Mouse (Mus musculus): ENCODE measurements around the gene Thbs3. TPM values are rescaled to one million over a fixed set of nuclear protein-coding genes. Genes with fewer than 3 reads are reported as not detected.

The Thbs3 gene
- total RNA-seq, 1 experiment: 36.9 TPM

DNA sequence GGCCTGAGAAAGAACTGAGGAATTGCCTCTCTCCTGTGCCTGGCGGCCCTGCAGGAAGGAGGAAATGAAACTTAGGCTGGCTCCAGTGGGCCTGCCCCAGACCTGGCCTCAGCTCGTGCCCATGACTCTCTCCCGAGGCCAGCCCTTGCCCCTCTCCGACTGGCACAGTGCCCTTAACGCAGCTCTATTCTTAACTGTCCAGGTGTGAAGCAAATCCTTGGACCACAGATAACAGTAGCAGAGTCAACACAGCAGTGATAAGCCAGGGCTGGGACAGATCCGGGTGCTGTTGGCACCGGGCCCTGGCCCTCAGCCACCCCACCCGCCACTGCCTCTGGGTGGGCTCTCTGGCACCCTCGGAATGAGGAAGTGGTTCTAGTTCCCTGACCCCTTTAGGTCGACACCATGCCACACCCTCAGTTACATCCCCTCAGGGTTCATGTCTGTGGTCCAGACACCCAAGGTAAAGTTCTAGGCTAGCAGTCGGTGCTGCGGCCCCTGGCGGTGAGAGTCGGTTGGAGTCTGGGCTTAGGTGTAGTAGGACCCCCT is 18.7 kb downstream of the Thbs3 start:
- H3K9ac ChIP-seq (ENCODE audit: insufficient read depth, low read depth, low read length, poor library complexity, severe bottlenecking): no peak overlapping the region
- DNase-seq (ENCODE audit: low read depth, low spot score): no peak
- peaks cover 6 to 20% of the 10 kb centered on the region in 2 experiments; a peak in 2 of 4 replicates for H3K4me1 ChIP-seq (ENCODE audit: control insufficient read depth in 2 of 2, insufficient read depth in 2 of 2, low read length in 2 of 2, poor library complexity in 1 of 2)
- in situ Hi-C loops (cut with MboI; ENCODE audit: low sequenced_read_pairs in 2 of 2, unreplicated experiment in 2 of 2): no loop called here
- no peak for TF ChIP-seq MAFK (IDR thresholded peaks at IDR 0.05; ENCODE audit: insufficient read depth, low read depth, low read length)
- no peak for TF ChIP-seq HCFC1 (IDR thresholded peaks at IDR 0.05; ENCODE audit: borderline replicate concordance, insufficient read depth, low read length)
- no peak for TF ChIP-seq ZNF384 (IDR thresholded peaks at IDR 0.05; ENCODE audit: low read depth, low read length)
- TF ChIP-seq CHD2 (IDR thresholded peaks at IDR 0.05; ENCODE audit: low read depth, low read length): no peak
- no peak for TF ChIP-seq ZC3H11A (IDR thresholded peaks at IDR 0.05; ENCODE audit: borderline replicate concordance, low read depth, low read length)
- H3K27ac ChIP-seq (ENCODE audit: insufficient read depth, low read depth, low read length, poor library complexity, severe bottlenecking): no peak overlapping the region
- no peak overlapping the region for H3K4me3 ChIP-seq (ENCODE audit: insufficient read depth in 1 of 2, low read depth in 1 of 2, low read length in 2 of 2, poor library complexity in 1 of 2, severe bottlenecking in 1 of 2)
- no peaks in the 10 kb centered on the region for H3K9me3 ChIP-seq (ENCODE audit: control insufficient read depth, insufficient read depth, low read depth, low read length)
- H3K36me3 ChIP-seq (ENCODE audit: control insufficient read depth, insufficient read depth, low read length, poor library complexity, severe bottlenecking): peaks cover 4% of the 10 kb centered on the region

DNA sequence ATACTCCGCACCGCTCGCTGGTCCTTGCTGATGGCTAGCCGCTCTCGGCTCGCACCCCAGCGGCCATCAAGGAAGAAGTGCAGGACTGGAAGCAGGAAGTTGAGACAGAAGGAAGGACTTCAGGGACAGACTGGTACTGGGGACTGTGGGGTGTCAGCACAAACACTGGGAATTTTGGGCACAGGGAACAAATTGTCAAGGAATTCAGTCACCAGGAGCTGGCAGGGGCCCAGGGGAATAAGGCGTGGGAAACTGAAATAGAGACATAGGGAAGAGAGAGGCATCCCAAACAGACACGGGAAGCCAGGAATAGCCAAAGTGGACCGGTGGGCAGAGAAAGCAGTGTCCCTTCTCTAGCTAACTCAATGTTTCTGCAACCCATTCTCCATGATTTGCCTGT is 21.5 kb downstream of the Thbs3 start:
- H3K4me3 ChIP-seq (ENCODE audit: insufficient read depth in 1 of 2, low read depth in 1 of 2, low read length in 2 of 2, poor library complexity in 1 of 2, severe bottlenecking in 1 of 2): 0 out of 4 replicates have a peak overlapping the region, but pooled peaks of 1 of the 2 experiments have one; percentile 4
- H3K4me1 ChIP-seq (ENCODE audit: control insufficient read depth in 2 of 2, insufficient read depth in 2 of 2, low read length in 2 of 2, poor library complexity in 1 of 2): peaks cover 2 to 15% of the 10 kb centered on the region in 2 experiments; a peak in 2 of 4 replicates
- in situ Hi-C loops (cut with MboI; ENCODE audit: low sequenced_read_pairs in 2 of 2, unreplicated experiment in 2 of 2): no loop called here
- no peak overlapping the region for H3K27ac ChIP-seq (ENCODE audit: insufficient read depth, low read depth, low read length, poor library complexity, severe bottlenecking)
- H3K36me3 ChIP-seq (ENCODE audit: control insufficient read depth, insufficient read depth, low read length, poor library complexity, severe bottlenecking): peaks cover 4% of the 10 kb centered on the region
- no peak overlapping the region for H3K9ac ChIP-seq (ENCODE audit: insufficient read depth, low read depth, low read length, poor library complexity, severe bottlenecking)
- no peak for TF ChIP-seq ZNF384 (IDR thresholded peaks at IDR 0.05; ENCODE audit: low read depth, low read length)
- TF ChIP-seq ZC3H11A (IDR thresholded peaks at IDR 0.05; ENCODE audit: borderline replicate concordance, low read depth, low read length): no peak
- no peak for TF ChIP-seq MAFK (IDR thresholded peaks at IDR 0.05; ENCODE audit: insufficient read depth, low read depth, low read length)
- TF ChIP-seq CHD2 (IDR thresholded peaks at IDR 0.05; ENCODE audit: low read depth, low read length): no peak
- no peak for TF ChIP-seq HCFC1 (IDR thresholded peaks at IDR 0.05; ENCODE audit: borderline replicate concordance, insufficient read depth, low read length)
- DNase-seq (ENCODE audit: low read depth, low spot score): no peak
- no peaks in the 10 kb centered on the region for H3K9me3 ChIP-seq (ENCODE audit: control insufficient read depth, insufficient read depth, low read depth, low read length)

DNA sequence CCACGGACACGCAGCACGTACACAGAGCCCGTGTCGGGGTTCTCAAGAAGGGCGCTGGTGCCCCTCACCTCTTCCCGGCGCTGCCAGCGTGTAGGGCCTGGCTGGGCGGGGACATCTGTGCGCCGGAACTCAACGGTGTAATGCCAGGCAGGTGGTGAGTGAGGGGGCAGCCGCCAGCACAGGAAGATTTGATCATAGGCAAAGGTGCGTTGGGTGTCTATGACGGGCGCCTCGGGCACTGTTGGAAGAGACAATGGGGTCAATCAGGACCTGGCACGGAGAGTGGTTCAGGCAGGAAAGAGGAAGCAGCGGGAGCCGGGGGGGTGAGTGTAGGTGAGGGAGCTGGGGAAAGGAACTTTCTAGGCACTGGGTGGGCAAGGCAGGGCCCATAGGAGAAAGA is 22.7 kb downstream of the Thbs3 start:
- Histone ChIP-seq H3K27ac (ENCODE audit: insufficient read depth, low read depth, low read length, poor library complexity, severe bottlenecking) (no peak overlapping the region), H3K9ac (ENCODE audit: insufficient read depth, low read depth, low read length, poor library complexity, severe bottlenecking) (peak overlapping the region; percentile 34; the same call in 1 of the 2 replicates), H3K4me3 (ENCODE audit: insufficient read depth in 1 of 2, low read depth in 1 of 2, low read length in 2 of 2, poor library complexity in 1 of 2, severe bottlenecking in 1 of 2) (peak overlapping the region; percentile 34 to 36; a peak in 3 of 4 replicates), H3K4me1 (ENCODE audit: control insufficient read depth in 2 of 2, insufficient read depth in 2 of 2, low read length in 2 of 2, poor library complexity in 1 of 2) (peaks cover 2 to 10% of the 10 kb centered on the region in 2 experiments; a peak in 2 of 4 replicates), H3K9me3 (ENCODE audit: control insufficient read depth, insufficient read depth, low read depth, low read length) (no peaks in the 10 kb centered on the region), H3K36me3 (ENCODE audit: control insufficient read depth, insufficient read depth, low read length, poor library complexity, severe bottlenecking) (peaks cover 8% of the 10 kb centered on the region)
- DNase-seq (ENCODE audit: low read depth, low spot score): no peak
- TF ChIP-seq CHD2 (IDR thresholded peaks at IDR 0.05; ENCODE audit: low read depth, low read length) (no peak), HCFC1 (IDR thresholded peaks at IDR 0.05; ENCODE audit: borderline replicate concordance, insufficient read depth, low read length) (no peak), MAFK (IDR thresholded peaks at IDR 0.05; ENCODE audit: insufficient read depth, low read depth, low read length) (no peak), ZNF384 (IDR thresholded peaks at IDR 0.05; ENCODE audit: low read depth, low read length) (no peak)
- in situ Hi-C loops (cut with MboI; ENCODE audit: low sequenced_read_pairs in 2 of 2, unreplicated experiment in 2 of 2): no loop called here

DNA sequence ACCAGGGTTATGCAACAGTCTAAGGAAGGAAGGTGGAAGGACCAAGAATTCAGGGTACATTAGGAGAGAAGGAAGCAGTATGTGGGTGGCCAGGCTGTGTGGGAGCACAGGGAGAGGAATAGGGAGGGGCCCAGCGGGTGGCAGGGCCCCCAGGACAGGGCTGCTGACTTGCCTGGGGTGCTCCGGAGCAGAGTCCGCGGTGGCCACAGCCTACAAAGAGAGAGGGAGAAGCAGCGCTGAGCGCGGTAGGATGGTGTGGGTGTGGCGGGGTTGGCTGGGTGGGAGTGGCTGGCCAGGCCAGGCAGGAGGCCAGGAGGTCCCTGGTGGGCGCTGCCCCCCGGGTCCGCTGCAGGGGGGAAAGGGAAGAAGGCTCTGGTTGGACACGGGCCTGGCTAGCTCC is 23.5 kb downstream of the Thbs3 start:
- Histone ChIP-seq H3K4me3 (ENCODE audit: insufficient read depth in 1 of 2, low read depth in 1 of 2, low read length in 2 of 2, poor library complexity in 1 of 2, severe bottlenecking in 1 of 2) (no peak overlapping the region), H3K9me3 (ENCODE audit: control insufficient read depth, insufficient read depth, low read depth, low read length) (no peaks in the 10 kb centered on the region), H3K4me1 (ENCODE audit: control insufficient read depth in 2 of 2, insufficient read depth in 2 of 2, low read length in 2 of 2, poor library complexity in 1 of 2) (peaks cover 2 to 9% of the 10 kb centered on the region in 2 experiments; a peak in 2 of 4 replicates), H3K9ac (ENCODE audit: insufficient read depth, low read depth, low read length, poor library complexity, severe bottlenecking) (no peak overlapping the region), H3K27ac (ENCODE audit: insufficient read depth, low read depth, low read length, poor library complexity, severe bottlenecking) (no peak overlapping the region), H3K36me3 (ENCODE audit: control insufficient read depth, insufficient read depth, low read length, poor library complexity, severe bottlenecking) (peaks cover 8% of the 10 kb centered on the region)
- no peak for DNase-seq (ENCODE audit: low read depth, low spot score)
- no peak for TF ChIP-seq CHD2 (IDR thresholded peaks at IDR 0.05; ENCODE audit: low read depth, low read length)
- no peak for TF ChIP-seq HCFC1 (IDR thresholded peaks at IDR 0.05; ENCODE audit: borderline replicate concordance, insufficient read depth, low read length)
- no peak for TF ChIP-seq ZNF384 (IDR thresholded peaks at IDR 0.05; ENCODE audit: low read depth, low read length)
- TF ChIP-seq ZC3H11A (IDR thresholded peaks at IDR 0.05; ENCODE audit: borderline replicate concordance, low read depth, low read length): no peak
- no peak for TF ChIP-seq MAFK (IDR thresholded peaks at IDR 0.05; ENCODE audit: insufficient read depth, low read depth, low read length)
- in situ Hi-C loops (cut with MboI; ENCODE audit: low sequenced_read_pairs in 2 of 2, unreplicated experiment in 2 of 2): no loop called here
